Mouse (Mus musculus) cortical plate, adult 2 months (tissue): ENCODE data around the gene Adamtsl1.

Experiments
- CTCF ChIP-seq: fragments of 200-500 bp; IDR thresholded peaks from 2 replicates; pipeline ENCODE4 v1.5.1; 2011; ENCODE audit warnings: mild to moderate bottlenecking, control low read depth, low read length; ENCODE audit not compliant: insufficient read depth; ENCODE audit errors: extremely low read depth
- POLR2A ChIP-seq: fragments of 200-500 bp; IDR thresholded peaks from 2 replicates; pipeline ENCODE4 v1.6.1; 2011; ENCODE audit warnings: mild to moderate bottlenecking, low read length, control low read depth; ENCODE audit not compliant: insufficient read depth; ENCODE audit errors: extremely low read depth

GRCm38 (mm10) chr4:85669271-85669670 lies 155.3 kb downstream of the Adamtsl1 start:
- TF ChIP-seq CTCF (no peak), POLR2A (no peak)
